Mouse (Mus musculus): ENCODE data around the gene Golga2.

DNA sequence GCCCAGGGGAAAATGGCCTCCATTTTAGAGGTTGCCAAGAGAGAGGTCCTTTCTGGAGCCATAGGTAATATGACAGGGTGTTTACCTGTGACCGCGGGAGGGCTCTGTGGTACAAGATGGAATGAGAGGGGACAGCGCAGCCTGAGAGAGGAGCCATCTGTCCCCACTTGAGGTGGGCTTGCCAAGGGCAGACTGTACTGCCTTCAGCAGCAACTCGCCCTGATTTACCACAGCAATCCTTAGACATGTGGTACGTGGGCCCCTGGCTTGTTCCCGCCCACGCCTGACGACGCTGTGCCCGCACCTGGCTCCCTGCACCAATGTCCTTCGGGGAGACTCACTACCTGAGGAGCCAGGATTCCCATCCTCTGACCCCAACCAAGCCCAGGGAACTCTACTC lies 61.1 kb downstream of the Golga2 start:
- TF ChIP-seq ELF1 (IDR thresholded peaks at IDR 0.05; ENCODE audit: low read depth, low read length) (no peak), CHD1 (IDR thresholded peaks at IDR 0.05; ENCODE audit: low read depth, low read length) (no peak), POLR2A (IDR thresholded peaks at IDR 0.05; ENCODE audit: low read depth, low read length) (no peak), CTCF (conservative IDR thresholded peaks at IDR 0.05 in 1 of 2, IDR thresholded peaks at IDR 0.05 in 1 of 2; ENCODE audit: low read depth in 2 of 2, low read length in 2 of 2) (no peak), ETS1 (conservative IDR thresholded peaks at IDR 0.05; ENCODE audit: low read depth, low read length) (no peak)
